Mouse (Mus musculus) gastrocnemius, postnatal 14 days (tissue): ENCODE measurements around the gene Rnf38. TPM values are rescaled to one million over a fixed set of nuclear protein-coding genes. Genes with fewer than 3 reads are reported as not detected.

Source experiments
- DNase-seq: peaks from one replicate; pipeline ENCODE4 v3.0.0; 2021; ENCODE audit warnings: mixed read lengths
- intact Hi-C: fragments of 180-260 bp; cut with DNase I; formaldehyde crosslinking; loops from one replicate; pipeline ENCODE4 v1.15.1; 2025; ENCODE audit warnings: low total_unique reads
- total RNA-seq, 2 experiments: library from RNA; stranded (reverse); gene quantifications; 2 replicates each; pipeline ENCODE4 v1.2.3; 2021

Rnf38 gene
- total RNA-seq, 2 experiments from 2014 or later = 15.7 to 19.2 TPM

GRCm38 (mm10) chr4:44232771-44233712, 547 bp downstream of the Rnf38 start:
- peak; percentile 50 for DNase-seq
- intact Hi-C loops = no loop called here

GRCm38 (mm10) chr4:44225128-44225527, 8.5 kb downstream of the Rnf38 start:
- intact Hi-C loops = no loop called here
- no peak for DNase-seq

GRCm38 (mm10) chr4:44224141-44224540, 9.4 kb downstream of the Rnf38 start:
- no peak for DNase-seq
- intact Hi-C loops = no loop called here

GRCm38 (mm10) chr4:44223444-44223843, 10.1 kb downstream of the Rnf38 start:
- no peak for DNase-seq
- intact Hi-C loops = no loop called here

- no peak for DNase-seq
- intact Hi-C loops = no loop called here
Measured at GRCm38 (mm10) chr4:44216797-44217442, 16.7 kb downstream of the Rnf38 start.

GRCm38 (mm10) chr4:44199968-44200367, 33.6 kb downstream of the Rnf38 start:
- DNase-seq = peak; percentile 10
- intact Hi-C loops = no loop called here

- intact Hi-C loops = no loop called here
- DNase-seq = no peak
Measured at GRCm38 (mm10) chr4:44187431-44187830, 46.2 kb downstream of the Rnf38 start.

- DNase-seq = no peak
- intact Hi-C loops = no loop called here
Measured at GRCm38 (mm10) chr4:44183862-44184261, 49.7 kb downstream of the Rnf38 start.

- no peak for DNase-seq
- intact Hi-C loops = no loop called here
Measured at GRCm38 (mm10) chr4:44179748-44180147, 53.8 kb downstream of the Rnf38 start.

- DNase-seq = peak; percentile 11
- intact Hi-C loops = no loop called here
Measured at GRCm38 (mm10) chr4:44173177-44173576, 60.4 kb downstream of the Rnf38 start.

- no peak for DNase-seq
- intact Hi-C loops = no loop called here
Measured at GRCm38 (mm10) chr4:44172676-44173075, 60.9 kb downstream of the Rnf38 start.

GRCm38 (mm10) chr4:44169884-44170283, 63.7 kb downstream of the Rnf38 start:
- DNase-seq = no peak
- intact Hi-C loops = loop anchor here (2.0 kb wide), 1 partner anchor 123 kb away; no protein-coding TSS in a partner anchor

- intact Hi-C loops = no loop called here
- DNase-seq = no peak
Measured at GRCm38 (mm10) chr4:44168816-44169215, 64.8 kb downstream of the Rnf38 start.

GRCm38 (mm10) chr4:44168231-44168647, 65.3 kb downstream of the Rnf38 start:
- peak; percentile 95 for DNase-seq
- intact Hi-C loops = no loop called here

GRCm38 (mm10) chr4:44167397-44168121, 66.0 kb downstream of the Rnf38 start:
- intact Hi-C loops = no loop called here

GRCm38 (mm10) chr4:44166702-44167396, 66.7 kb downstream of the Rnf38 start:
- no peak for DNase-seq
- intact Hi-C loops = no loop called here

More at GRCm38 (mm10) chr4:44167397-44168121, 66.0 kb downstream of the Rnf38 start:
- peak; percentile 83 for DNase-seq

GRCm38 (mm10) chr4:44164621-44165020, 69.0 kb downstream of the Rnf38 start:
- intact Hi-C loops = no loop called here
- no peak for DNase-seq

- intact Hi-C loops = no loop called here
- no peak for DNase-seq
Measured at GRCm38 (mm10) chr4:44163034-44163433, 70.6 kb downstream of the Rnf38 start.

- DNase-seq = no peak
- intact Hi-C loops = no loop called here
Measured at GRCm38 (mm10) chr4:44160990-44161689, 72.4 kb downstream of the Rnf38 start.
